Mouse (Mus musculus): Measurements from ENCODE around the gene Olfr889.
"Not testable (repeated sequence)": the region's sequence is repeated elsewhere in the genome, so short reads cannot be mapped to it uniquely, and the experiment has no call there.

Gene Olfr889

GRCm38 (mm10) chr9:38114898-38115297 lies at the start of gene Olfr889:
TSS of gene Olfr889 (plus strand) at chr9:38115198.
- DNase-seq: no peak

- DNase-seq: no peak
Observed at GRCm38 (mm10) chr9:38083772-38084171, 31.2 kb upstream of the Olfr889 start, which contains the start of gene Olfr887. TSS of gene Olfr887 (plus strand) at chr9:38084072.

- DNase-seq: no peak
Observed at GRCm38 (mm10) chr9:38107828-38108227, 7.2 kb upstream of the Olfr889 start, which contains the start of gene Olfr888. TSS of gene Olfr888 (plus strand) at chr9:38108128.

GRCm38 (mm10) chr9:38142217-38142616 lies 27.2 kb downstream of the Olfr889 start, which contains the start of gene Olfr890:
TSS of gene Olfr890 (plus strand) at chr9:38142517.
- no peak for DNase-seq

- not testable (repeated sequence) for DNase-seq
Observed at GRCm38 (mm10) chr9:38168341-38168740, 53.3 kb downstream of the Olfr889 start.
